Mouse (Mus musculus) heart, adult 2 months (tissue): ENCODE data around the gene 1700056E22Rik. TPM values are rescaled to one million over a fixed set of nuclear protein-coding genes. Genes with fewer than 3 reads are reported as not detected.

Experiments used
- DNase-seq, 2 experiments: peaks; one replicate each; pipeline ENCODE4 v3.0.0; 2021
- H3K27ac ChIP-seq: fragments of 200-600 bp; 2 replicates; pipeline ENCODE4 v1.8.1; 2022
- H3K27me3 ChIP-seq: fragments of 200-500 bp; 2 replicates; pipeline ENCODE4 v1.6.1; 2012; ENCODE audit warnings: mild to moderate bottlenecking, low read length, inconsistent platforms, mixed read lengths; ENCODE audit not compliant: control insufficient read depth, insufficient read depth
- H3K36me3 ChIP-seq: fragments of 200-500 bp; 2 replicates; pipeline ENCODE4 v1.6.1; 2012; ENCODE audit warnings: low read length, inconsistent platforms; ENCODE audit not compliant: control insufficient read depth, insufficient read depth
- H3K4me1 ChIP-seq: fragments of 200-500 bp; 2 replicates; pipeline ENCODE4 v1.6.1; 2011; ENCODE audit warnings: low read length; ENCODE audit not compliant: control insufficient read depth, insufficient read depth
- H3K4me3 ChIP-seq: fragments of 200-600 bp; 2 replicates; pipeline ENCODE4 v1.8.1; 2022
- H3K79me2 ChIP-seq: fragments of 200-500 bp; replicated peaks from 2 replicates; pipeline ENCODE4 v1.6.1; 2012; ENCODE audit warnings: mild to moderate bottlenecking, inconsistent platforms, low read length, moderate library complexity, mixed read lengths; ENCODE audit not compliant: control insufficient read depth, insufficient read depth
- H3K9ac ChIP-seq: fragments of 200-500 bp; 2 replicates; pipeline ENCODE4 v1.6.1; 2012; ENCODE audit warnings: low read depth, mild to moderate bottlenecking, control low read depth, inconsistent platforms, low read length, mixed read lengths
- CTCF ChIP-seq: fragments of 200-600 bp; IDR thresholded peaks from 2 replicates; pipeline ENCODE4 v1.8.1; 2022; ENCODE audit warnings: antibody characterized with exemption, mild to moderate bottlenecking, moderate library complexity
- EP300 ChIP-seq: fragments of 200-500 bp; IDR thresholded peaks from 2 replicates; pipeline ENCODE4 v1.6.1; 2011; ENCODE audit warnings: low read depth, low read length, control low read depth; ENCODE audit not compliant: insufficient read depth
- POLR2A ChIP-seq: fragments of 200-500 bp; IDR thresholded peaks from 2 replicates; pipeline ENCODE4 v1.6.1; 2011; ENCODE audit warnings: mild to moderate bottlenecking, low read depth, low read length, control low read depth; ENCODE audit not compliant: insufficient read depth
- WGBS: fragments of 180-500 bp; shearing (Covaris S2); methylation state at CpG from one replicate; pipeline ENCODE4 v1.1.7; 2018; 5-methylcytosine and 5-hydroxymethylcytosine counted together
- intact Hi-C: fragments of 180-260 bp; cut with DNase I; formaldehyde crosslinking; loops from one replicate; pipeline ENCODE4 v1.15.1; 2025
- polyA plus RNA-seq: library from polyadenylated mRNA; depleted of rRNA; stranded (reverse); fragments of >200 nt; gene quantifications from 2 replicates; pipeline ENCODE4 v1.2.3, GENCODE M21; 2012
- total RNA-seq, 2 experiments: library from RNA; stranded (reverse); gene quantifications; 2 replicates each; pipeline ENCODE4 v1.2.3; 2021

The 1700056E22Rik gene
- total and polyA plus RNA-seq, 3 experiments: 0.25 to 1.5 (median 0.84) TPM

GRCm38 (mm10) chr1:184061901-184062300 is 27.8 kb upstream of the 1700056E22Rik start:
- no peak for DNase-seq
- Histone ChIP-seq H3K4me3 (no peak overlapping the region), H3K9ac (no peak overlapping the region), H3K79me2 (0 out of 2 replicates have a peak, but pooled peaks cover 1% of the 10 kb centered on the region), H3K36me3 (peaks cover 2% of the 10 kb centered on the region), H3K4me1 (peaks cover 2% of the 10 kb centered on the region), H3K27ac (peak overlapping the region; percentile 28), H3K27me3 (no peaks in the 10 kb centered on the region)
- TF ChIP-seq EP300 (no peak), CTCF (no peak), POLR2A (no peak)
- 90% methylated on average over 1 of the region's 1 CpGs for whole genome bisulfite sequencing
- intact Hi-C loops: no loop called here

- no peak overlapping the region for H3K9ac ChIP-seq
- 0 out of 2 replicates have a peak, but pooled peaks cover 1% of the 10 kb centered on the region for H3K79me2 ChIP-seq
- peak overlapping the region; percentile 28 for H3K27ac ChIP-seq
- no peaks in the 10 kb centered on the region for H3K27me3 ChIP-seq
- H3K36me3 ChIP-seq: peaks cover 2% of the 10 kb centered on the region
- H3K4me3 ChIP-seq: no peak overlapping the region
- peaks cover 2% of the 10 kb centered on the region for H3K4me1 ChIP-seq
- no peak for TF ChIP-seq CTCF
- TF ChIP-seq EP300: no peak
- TF ChIP-seq POLR2A: no peak
- peak in 1 of 2 experiments; percentile 15 for DNase-seq
- intact Hi-C loops: no loop called here
- 49% methylated on average over 4 of the region's 4 CpGs for WGBS
These were observed 27.0 kb upstream of the 1700056E22Rik start for GRCm38 (mm10) chr1:184060828-184061734.

- Histone ChIP-seq H3K27ac (0 out of 2 replicates have a peak overlapping the region, but pooled peaks have one; percentile 26), H3K36me3 (peaks cover 2% of the 10 kb centered on the region), H3K4me1 (peaks cover 2% of the 10 kb centered on the region), H3K27me3 (no peaks in the 10 kb centered on the region), H3K4me3 (no peak overlapping the region), H3K79me2 (0 out of 2 replicates have a peak, but pooled peaks cover 1% of the 10 kb centered on the region), H3K9ac (no peak overlapping the region)
- peak in 1 of 2 experiments; percentile 31 for DNase-seq
- intact Hi-C loops: no loop called here
- TF ChIP-seq POLR2A: no peak
- no peak for TF ChIP-seq EP300
- TF ChIP-seq CTCF: no peak
- WGBS: 42% methylated on average over 9 of the region's 9 CpGs
These were observed 26.3 kb upstream of the 1700056E22Rik start for GRCm38 (mm10) chr1:184060381-184060780.

GRCm38 (mm10) chr1:184059814-184060213 is 25.7 kb upstream of the 1700056E22Rik start:
- peaks cover 2% of the 10 kb centered on the region for H3K4me1 ChIP-seq
- H3K79me2 ChIP-seq: 0 out of 2 replicates have a peak, but pooled peaks cover 1% of the 10 kb centered on the region
- H3K9ac ChIP-seq: no peak overlapping the region
- peak overlapping the region; percentile 26; the same call in 1 of the 2 replicates for H3K27ac ChIP-seq
- DNase-seq: peak in 1 of 2 experiments; percentile 12
- 79% methylated on average over 3 of the region's 3 CpGs for WGBS
- H3K36me3 ChIP-seq: peaks cover 2% of the 10 kb centered on the region
- intact Hi-C loops: no loop called here
- no peaks in the 10 kb centered on the region for H3K27me3 ChIP-seq
- no peak for TF ChIP-seq CTCF
- TF ChIP-seq POLR2A: no peak
- no peak for TF ChIP-seq EP300
- H3K4me3 ChIP-seq: no peak overlapping the region

- Histone ChIP-seq H3K4me1 (peaks cover 3% of the 10 kb centered on the region), H3K79me2 (0 out of 2 replicates have a peak, but pooled peaks cover 1% of the 10 kb centered on the region), H3K36me3 (peaks cover 2% of the 10 kb centered on the region), H3K27me3 (no peaks in the 10 kb centered on the region), H3K4me3 (no peak overlapping the region), H3K27ac (no peak overlapping the region), H3K9ac (no peak overlapping the region)
- 60% methylated on average over 8 of the region's 8 CpGs for WGBS
- TF ChIP-seq POLR2A (no peak), CTCF (no peak)
- intact Hi-C loops: no loop called here
- DNase-seq: peak in 1 of 2 experiments; percentile 8
These were observed 24.1 kb upstream of the 1700056E22Rik start for GRCm38 (mm10) chr1:184058206-184058605.

GRCm38 (mm10) chr1:184054176-184054575 is 20.1 kb upstream of the 1700056E22Rik start:
- TF ChIP-seq POLR2A (no peak), EP300 (no peak), CTCF (no peak)
- H3K27ac ChIP-seq: no peak overlapping the region
- H3K79me2 ChIP-seq: no peaks in the 10 kb centered on the region
- H3K27me3 ChIP-seq: no peaks in the 10 kb centered on the region
- H3K4me1 ChIP-seq: peaks cover 8% of the 10 kb centered on the region; the same call in 1 of the 2 replicates
- 98% methylated on average over 2 of the region's 2 CpGs for WGBS
- peaks cover 9% of the 10 kb centered on the region for H3K36me3 ChIP-seq
- H3K9ac ChIP-seq: no peak overlapping the region
- intact Hi-C loops: no loop called here
- no peak for DNase-seq
- H3K4me3 ChIP-seq: no peak overlapping the region
